Mouse (Mus musculus) E14TG2a.4 (cell line): ENCODE data around the gene Alg3.

ENCODE experiments used
- H3K27me3 ChIP-seq: 2 replicates; pipeline ENCODE4 v1.6.1; 2014; ENCODE audit warnings: low read length, control low read depth; ENCODE audit not compliant: insufficient read depth
- H3K36me3 ChIP-seq: 2 replicates; pipeline ENCODE4 v1.6.1; 2014; ENCODE audit warnings: low read length, control low read depth; ENCODE audit not compliant: insufficient read depth
- H3K4me1 ChIP-seq: replicated peaks from 2 replicates; pipeline ENCODE4 v1.6.1; 2014; ENCODE audit warnings: low read depth, low read length, control low read depth
- H3K4me3 ChIP-seq: replicated peaks from 2 replicates; pipeline ENCODE4 v1.5.1; 2014; ENCODE audit warnings: mild to moderate bottlenecking, low read length
- H3K9me3 ChIP-seq: 2 replicates; pipeline ENCODE4 v1.6.1; 2014; ENCODE audit warnings: low read length, control low read depth
- CTCF ChIP-seq: conservative IDR thresholded peaks from 2 replicates; pipeline ENCODE4 v1.5.1; 2014; ENCODE audit warnings: low read length
- NANOG ChIP-seq: IDR thresholded peaks from 2 replicates; pipeline ENCODE4 v1.6.1; 2014; ENCODE audit warnings: borderline replicate concordance, low read length, mixed read lengths
- POU5F1 ChIP-seq: IDR thresholded peaks from 2 replicates; pipeline ENCODE4 v1.6.1; 2014; ENCODE audit warnings: low read length, borderline replicate concordance

The Alg3 gene

GRCm38 (mm10) chr16:20611357-20612227, at the start of gene Alg3, which contains the start of the genes Eef1akmt4 and Gm49333:
Gene Alg3 (minus strand): TSS chr16:20611735.
Gene Eef1akmt4 (plus strand): TSS chr16:20611593.
Gene Gm49333 (plus strand): TSS chr16:20611610.
- Histone ChIP-seq H3K4me1 (peaks cover 56% of the 10 kb centered on the region), H3K36me3 (peaks cover 58% of the 10 kb centered on the region), H3K27me3 (no peaks in the 10 kb centered on the region), H3K9me3 (no peaks in the 10 kb centered on the region), H3K4me3 (peak within 1 kb of the TSS; percentile 97)
- TF ChIP-seq POU5F1 = no peak
- no peak for TF ChIP-seq NANOG
- TF ChIP-seq CTCF = no peak

DNA sequence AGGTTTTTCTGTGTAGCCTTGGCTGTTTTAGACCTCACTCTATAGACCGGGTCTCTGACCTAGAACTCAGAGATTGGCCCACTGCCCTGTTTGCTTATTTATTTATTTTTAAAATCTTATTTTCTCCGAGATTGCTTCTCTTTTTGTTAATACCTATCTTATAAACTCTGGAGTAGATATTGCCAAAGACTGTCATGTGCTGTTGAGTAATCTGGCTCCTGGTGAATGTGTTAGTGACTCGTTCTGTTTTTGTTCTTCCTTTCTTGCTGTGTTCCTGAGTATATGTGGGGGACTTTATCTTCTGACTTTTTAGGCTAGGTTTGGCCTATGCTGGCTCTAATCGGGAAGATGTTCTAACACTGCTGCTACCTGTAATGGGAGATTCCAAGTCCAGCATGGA, 46.1 kb upstream of the Alg3 start:
- TF ChIP-seq NANOG (no peak), CTCF (no peak), POU5F1 (no peak)
- Histone ChIP-seq H3K4me1 (peaks cover 13% of the 10 kb centered on the region), H3K9me3 (no peaks in the 10 kb centered on the region), H3K4me3 (no peak overlapping the region), H3K27me3 (no peaks in the 10 kb centered on the region), H3K36me3 (peaks cover 100% of the 10 kb centered on the region)

GRCm38 (mm10) chr16:20653315-20653714, 41.8 kb upstream of the Alg3 start:
- TF ChIP-seq NANOG = no peak
- peak; percentile 23 for TF ChIP-seq CTCF
- H3K36me3 ChIP-seq = peaks cover 59% of the 10 kb centered on the region
- H3K4me1 ChIP-seq = peaks cover 24% of the 10 kb centered on the region
- no peaks in the 10 kb centered on the region for H3K27me3 ChIP-seq
- no peaks in the 10 kb centered on the region for H3K9me3 ChIP-seq
- H3K4me3 ChIP-seq = no peak overlapping the region

DNA sequence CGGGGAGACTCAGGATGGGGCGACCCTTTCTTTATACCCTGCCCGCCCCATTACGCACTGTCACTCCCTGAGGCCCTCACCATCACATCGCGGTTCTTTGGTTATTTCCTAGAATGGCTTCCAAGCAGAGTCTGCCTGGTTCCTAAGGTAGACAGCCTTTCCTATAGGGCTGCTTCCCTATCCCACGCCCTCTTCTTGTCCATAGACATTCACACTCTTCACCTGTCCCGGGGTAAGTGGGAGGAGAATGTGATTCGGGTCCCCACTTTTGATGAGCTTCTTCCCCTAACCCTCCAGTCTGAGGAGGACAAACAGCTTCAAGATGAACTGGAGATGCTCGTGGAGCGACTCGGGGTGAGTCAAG, 40.4 kb upstream of the Alg3 start:
- Histone ChIP-seq H3K36me3 (peaks cover 45% of the 10 kb centered on the region), H3K4me3 (peak overlapping the region; percentile 97), H3K27me3 (no peaks in the 10 kb centered on the region), H3K4me1 (peaks cover 23% of the 10 kb centered on the region), H3K9me3 (no peaks in the 10 kb centered on the region)
- no peak for TF ChIP-seq NANOG
- TF ChIP-seq CTCF = no peak
- TF ChIP-seq POU5F1 = no peak

DNA sequence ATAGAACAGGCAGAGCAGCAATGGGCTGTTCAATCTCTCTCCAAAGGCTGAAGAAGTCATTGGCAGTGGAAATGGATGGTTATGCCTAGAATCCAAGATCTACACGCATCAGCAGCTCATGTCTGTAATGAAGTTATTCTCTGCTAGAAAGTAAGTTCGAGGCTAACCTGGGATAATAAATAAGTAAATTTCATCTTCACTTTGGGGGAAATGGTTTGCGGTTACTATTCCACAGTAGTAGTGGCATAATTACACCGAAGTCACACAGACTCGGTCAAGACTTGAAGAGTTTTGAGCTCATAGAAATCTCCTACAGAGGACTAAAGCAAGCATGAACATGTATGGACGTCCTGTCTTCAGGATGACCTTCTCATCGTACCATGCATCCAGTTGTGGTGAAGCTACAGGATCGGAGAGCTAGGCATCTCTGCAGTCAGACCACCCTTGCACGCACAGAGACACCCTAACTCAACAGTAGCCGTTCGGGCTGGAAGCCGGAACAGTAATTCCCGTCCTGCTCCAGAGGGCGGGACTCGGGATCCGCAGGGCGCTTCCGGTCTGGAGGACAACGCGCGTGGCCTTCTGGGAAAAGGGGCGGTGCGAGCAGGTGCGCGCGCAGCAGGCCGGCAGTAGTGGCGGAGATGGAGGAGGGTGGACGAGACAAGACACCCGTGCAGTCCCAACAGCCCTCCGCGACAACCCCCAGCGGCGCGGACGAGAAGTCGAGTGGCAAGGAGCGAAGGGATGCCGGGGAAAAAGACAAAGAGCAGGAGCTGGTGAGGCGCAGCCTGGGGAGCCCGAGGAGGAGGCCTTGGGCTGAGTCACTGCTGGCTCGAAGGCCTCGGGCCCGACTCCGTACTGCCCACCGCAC, 39.8 kb upstream of the Alg3 start, which contains the start of gene Psmd2:
Psmd2 (plus strand) TSS at position 577 of the 871 bp plus-strand sequence.
- H3K4me3 ChIP-seq = peak within 1 kb of the TSS; percentile 97
- H3K27me3 ChIP-seq = no peaks in the 10 kb centered on the region
- TF ChIP-seq POU5F1 (no peak), NANOG (no peak), CTCF (no peak)
- no peaks in the 10 kb centered on the region for H3K9me3 ChIP-seq
- H3K4me1 ChIP-seq = peaks cover 23% of the 10 kb centered on the region
- peaks cover 39% of the 10 kb centered on the region for H3K36me3 ChIP-seq

- TF ChIP-seq POU5F1 (no peak), CTCF (no peak), NANOG (no peak)
- no peaks in the 10 kb centered on the region for H3K9me3 ChIP-seq
- no peak overlapping the region for H3K4me3 ChIP-seq
- peaks cover 23% of the 10 kb centered on the region for H3K36me3 ChIP-seq
- 0 out of 2 replicates have a peak, but pooled peaks cover 9% of the 10 kb centered on the region for H3K4me1 ChIP-seq
- H3K27me3 ChIP-seq = no peaks in the 10 kb centered on the region
These were observed 32.4 kb upstream of the Alg3 start for GRCm38 (mm10) chr16:20643911-20644310.

DNA sequence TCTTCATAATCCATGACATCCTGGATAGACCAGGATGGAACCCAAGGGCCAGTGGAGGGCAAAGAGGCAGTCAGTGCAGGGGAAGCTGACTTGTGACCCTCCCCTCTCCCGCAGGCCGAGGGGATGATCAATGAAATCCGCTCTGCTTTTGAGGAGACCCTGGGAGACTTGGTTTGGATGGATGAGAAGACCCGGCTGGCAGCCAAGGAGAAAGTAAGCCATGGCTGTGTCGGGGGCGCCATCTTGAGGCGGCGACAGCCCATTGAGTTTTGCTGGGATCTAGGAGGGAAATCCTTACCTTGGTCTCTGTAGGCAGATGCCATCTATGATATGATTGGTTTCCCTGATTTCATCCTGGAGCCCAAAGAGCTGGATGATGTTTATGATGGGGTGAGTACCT, 30.6 kb upstream of the Alg3 start:
- 0 out of 2 replicates have a peak, but pooled peaks cover 5% of the 10 kb centered on the region for H3K4me1 ChIP-seq
- H3K4me3 ChIP-seq = no peak overlapping the region
- no peaks in the 10 kb centered on the region for H3K27me3 ChIP-seq
- H3K9me3 ChIP-seq = no peaks in the 10 kb centered on the region
- peaks cover 24% of the 10 kb centered on the region for H3K36me3 ChIP-seq
- TF ChIP-seq POU5F1 (no peak), CTCF (peak; percentile 52), NANOG (no peak)

GRCm38 (mm10) chr16:20638367-20638766, 26.8 kb upstream of the Alg3 start:
- Histone ChIP-seq H3K36me3 (peaks cover 16% of the 10 kb centered on the region; the same call in 1 of the 2 replicates), H3K4me3 (no peak overlapping the region), H3K27me3 (no peaks in the 10 kb centered on the region), H3K9me3 (no peaks in the 10 kb centered on the region), H3K4me1 (peaks cover 12% of the 10 kb centered on the region; the same call in 1 of the 2 replicates)
- TF ChIP-seq CTCF (no peak), POU5F1 (no peak), NANOG (no peak)

DNA sequence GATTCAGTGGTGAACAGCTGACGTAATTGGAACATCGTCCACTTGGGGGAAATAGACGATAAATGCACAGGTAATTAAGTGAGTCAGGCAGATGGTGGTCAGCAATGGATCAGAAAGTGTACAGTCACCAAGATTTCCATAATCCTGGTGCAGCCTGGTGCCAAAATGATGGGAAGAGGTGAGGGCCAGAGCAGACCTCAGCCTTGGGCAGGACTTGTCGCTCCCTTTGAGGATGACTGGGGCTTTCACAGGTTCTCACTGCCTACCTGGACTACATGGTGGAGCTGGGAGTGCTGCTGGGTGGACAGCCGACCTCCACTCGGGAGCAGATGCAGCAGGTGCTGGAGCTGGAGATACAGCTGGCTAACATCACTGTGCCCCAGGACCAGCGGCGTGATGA, 25.9 kb upstream of the Alg3 start:
- Histone ChIP-seq H3K36me3 (peaks cover 20% of the 10 kb centered on the region), H3K27me3 (no peaks in the 10 kb centered on the region), H3K4me3 (no peak overlapping the region), H3K9me3 (no peaks in the 10 kb centered on the region), H3K4me1 (peaks cover 12% of the 10 kb centered on the region; the same call in 1 of the 2 replicates)
- TF ChIP-seq POU5F1 (no peak), NANOG (no peak), CTCF (no peak)
